Mouse (Mus musculus) CD4-positive, CD25-positive, alpha-beta regulatory T cell, adult 2 months (primary cell): ENCODE results near the gene Gal3st1.

Experiments used
- DNase-seq: peaks from one replicate; pipeline ENCODE4 v3.0.0-alpha.2; 2012; ENCODE audit warnings: low read depth, low spot score

Gene Gal3st1

GRCm38 (mm10) chr11:4031126-4031941 is 47.9 kb downstream of the Gal3st1 start, which contains the start of gene Sec14l4:
Sec14l4 (plus strand) TSS chr11:4031462.
- no peak for DNase-seq

- no peak for DNase-seq
Measured at GRCm38 (mm10) chr11:4031961-4032360, 48.5 kb downstream of the Gal3st1 start.

GRCm38 (mm10) chr11:4033471-4033870 is 50.0 kb downstream of the Gal3st1 start:
- no peak for DNase-seq

GRCm38 (mm10) chr11:4034169-4034568 is 50.7 kb downstream of the Gal3st1 start:
- DNase-seq: no peak

- no peak for DNase-seq
Measured at GRCm38 (mm10) chr11:4035116-4035892, 51.9 kb downstream of the Gal3st1 start.

- DNase-seq: no peak
Measured at GRCm38 (mm10) chr11:4035916-4036315, 52.5 kb downstream of the Gal3st1 start.

- DNase-seq: no peak
Measured at GRCm38 (mm10) chr11:4036365-4037084, 53.1 kb downstream of the Gal3st1 start.

- no peak for DNase-seq
Measured at GRCm38 (mm10) chr11:4039951-4040350, 56.5 kb downstream of the Gal3st1 start.

GRCm38 (mm10) chr11:4041123-4041625 is 57.7 kb downstream of the Gal3st1 start:
- no peak for DNase-seq

- no peak for DNase-seq
Measured at GRCm38 (mm10) chr11:4043081-4043480, 59.6 kb downstream of the Gal3st1 start.

- DNase-seq: no peak
Measured at GRCm38 (mm10) chr11:4046526-4046925, 63.1 kb downstream of the Gal3st1 start.

- no peak for DNase-seq
Measured at GRCm38 (mm10) chr11:4047766-4048165, 64.3 kb downstream of the Gal3st1 start.

- DNase-seq: no peak
Measured at GRCm38 (mm10) chr11:4048438-4048837, 65.0 kb downstream of the Gal3st1 start.
